Mouse (Mus musculus): ENCODE data around the gene Spred3.

GRCm38 (mm10) chr7:29158264-29158663 lies 11.9 kb downstream of the Spred3 start:
- TF ChIP-seq TAL1 (IDR thresholded peaks at IDR 0.05; ENCODE audit: low read length): no peak
- TF ChIP-seq GATA1 (IDR thresholded peaks at IDR 0.05; ENCODE audit: low read length): no peak
